Mouse (Mus musculus) kidney, adult 11 months (tissue): ENCODE measurements around the gene Cstad.

Source experiments
- DNase-seq: peaks from one replicate; pipeline ENCODE4 v3.0.0; 2022

The Cstad gene

DNA sequence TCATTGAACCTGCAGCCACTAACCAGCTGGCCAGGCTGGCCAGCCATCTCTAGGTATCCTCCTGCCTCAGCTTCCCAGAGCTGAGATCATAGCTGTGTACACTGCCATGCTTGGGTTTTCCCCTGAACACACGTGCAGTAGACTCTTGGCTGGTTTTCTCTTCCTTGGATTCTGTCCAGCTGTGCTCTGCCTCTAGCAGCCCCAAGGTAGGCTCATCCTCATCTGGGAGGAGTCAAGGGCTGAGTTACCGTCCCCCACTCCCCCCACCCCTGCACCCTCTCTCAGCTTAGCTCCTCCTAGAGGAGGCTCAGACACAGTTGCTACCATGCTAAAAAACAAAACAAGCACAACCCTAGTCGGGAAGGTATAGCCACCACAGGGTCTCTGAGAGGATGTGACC lies 4.8 kb downstream of the Cstad start:
- DNase-seq = peak; percentile 5

DNA sequence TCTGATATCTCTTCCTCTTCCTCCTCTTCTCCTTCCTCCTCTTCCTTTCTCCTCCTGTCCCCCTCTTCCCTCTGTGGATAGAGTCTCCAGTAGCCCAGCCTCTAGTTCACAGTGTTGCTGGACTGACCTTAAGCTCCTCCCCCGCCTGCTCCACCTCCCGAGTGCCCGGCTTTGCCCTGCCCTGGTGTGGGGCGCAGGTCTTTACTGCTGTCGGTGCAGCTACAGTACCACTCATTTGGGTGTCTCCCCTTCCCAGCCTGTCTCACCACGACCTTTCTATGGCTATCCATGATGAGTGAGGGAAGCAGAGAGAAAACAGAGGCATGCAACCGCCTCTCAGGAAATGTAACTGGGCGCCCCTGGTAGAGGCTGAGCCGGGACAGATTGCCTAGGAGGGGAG lies 5.5 kb downstream of the Cstad start:
- peak; percentile 65 for DNase-seq

DNA sequence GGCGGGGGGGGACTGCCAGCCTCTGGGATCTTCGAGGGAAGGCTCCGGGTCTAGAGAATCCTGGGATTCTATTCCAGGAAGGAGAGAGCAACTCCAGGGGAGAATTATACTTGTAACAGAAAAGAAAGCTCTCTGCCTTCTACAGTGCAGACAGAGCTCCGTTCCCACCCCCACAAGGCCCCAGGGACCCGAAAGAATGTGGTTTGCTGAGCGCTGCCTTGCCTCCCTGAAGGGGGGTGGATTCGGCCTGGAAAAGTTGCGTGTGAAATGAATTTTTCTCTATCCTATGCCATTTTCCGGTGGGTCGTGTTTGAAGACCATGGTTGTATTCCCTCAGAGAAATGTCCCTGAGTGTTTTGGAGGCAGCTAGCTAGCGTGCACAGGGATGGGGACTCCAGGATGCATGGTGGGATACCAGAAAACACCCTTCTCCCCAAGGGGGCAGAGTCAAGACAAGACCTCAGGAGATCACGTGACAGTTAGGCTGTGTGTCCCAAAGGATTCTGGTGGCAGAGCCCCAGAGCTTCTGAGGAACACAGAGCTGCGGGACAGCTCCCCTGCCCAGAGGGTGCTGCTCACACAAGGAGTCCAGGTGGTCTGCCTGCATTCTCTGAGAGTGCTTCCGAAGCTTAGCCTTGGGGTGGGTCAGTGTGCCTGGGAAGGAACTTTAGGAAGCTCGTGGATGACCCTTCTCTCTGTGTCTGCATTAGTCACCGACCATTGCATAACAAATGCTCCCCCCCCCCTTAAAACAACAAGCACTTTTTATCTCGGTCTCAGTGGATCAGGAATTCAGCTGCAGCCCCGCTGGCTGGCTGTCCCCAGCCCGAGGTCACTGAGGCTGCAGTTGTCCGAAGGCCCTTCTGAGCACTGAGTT lies 6.4 kb downstream of the Cstad start:
- peak; percentile 50 for DNase-seq

DNA sequence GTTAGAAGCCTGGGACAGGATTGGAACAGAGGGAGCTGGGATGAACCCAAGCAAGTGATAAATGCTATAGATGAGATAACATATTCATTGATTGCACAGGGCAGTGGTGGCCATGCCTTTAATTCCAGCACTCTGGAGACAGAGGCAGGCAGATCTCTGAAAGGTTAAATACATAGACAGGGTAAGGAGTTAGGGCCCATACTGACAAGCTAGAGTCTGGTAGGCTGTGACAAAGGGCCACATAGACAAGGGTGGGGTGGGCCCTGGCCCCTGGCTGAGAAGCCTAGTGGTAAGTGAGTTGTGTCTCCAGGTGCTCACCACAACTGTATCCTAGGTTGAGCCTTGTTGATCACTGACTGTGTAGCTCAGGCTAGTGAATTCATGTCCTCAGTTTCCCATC lies 7.6 kb downstream of the Cstad start:
- peak; percentile 2 for DNase-seq

DNA sequence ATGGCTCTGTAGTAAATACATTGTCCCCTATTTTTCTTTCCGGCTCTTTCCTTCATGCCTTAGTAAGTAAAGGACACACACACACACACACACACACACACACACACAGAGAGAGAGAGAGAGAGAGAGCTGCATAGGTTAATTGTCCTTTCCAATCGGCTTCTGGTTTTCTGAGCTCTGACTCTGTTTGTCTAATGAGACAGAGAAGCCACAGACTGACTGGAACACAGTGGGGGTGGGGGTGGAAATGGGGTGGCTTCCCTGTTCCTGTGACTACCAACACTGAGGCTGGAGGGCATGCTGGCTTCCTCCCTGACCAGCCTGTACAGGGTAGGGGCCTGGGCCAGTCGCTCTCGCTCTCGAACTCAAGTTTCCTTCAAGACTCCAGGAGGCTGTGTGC lies 8.9 kb downstream of the Cstad start:
- DNase-seq = no peak

DNA sequence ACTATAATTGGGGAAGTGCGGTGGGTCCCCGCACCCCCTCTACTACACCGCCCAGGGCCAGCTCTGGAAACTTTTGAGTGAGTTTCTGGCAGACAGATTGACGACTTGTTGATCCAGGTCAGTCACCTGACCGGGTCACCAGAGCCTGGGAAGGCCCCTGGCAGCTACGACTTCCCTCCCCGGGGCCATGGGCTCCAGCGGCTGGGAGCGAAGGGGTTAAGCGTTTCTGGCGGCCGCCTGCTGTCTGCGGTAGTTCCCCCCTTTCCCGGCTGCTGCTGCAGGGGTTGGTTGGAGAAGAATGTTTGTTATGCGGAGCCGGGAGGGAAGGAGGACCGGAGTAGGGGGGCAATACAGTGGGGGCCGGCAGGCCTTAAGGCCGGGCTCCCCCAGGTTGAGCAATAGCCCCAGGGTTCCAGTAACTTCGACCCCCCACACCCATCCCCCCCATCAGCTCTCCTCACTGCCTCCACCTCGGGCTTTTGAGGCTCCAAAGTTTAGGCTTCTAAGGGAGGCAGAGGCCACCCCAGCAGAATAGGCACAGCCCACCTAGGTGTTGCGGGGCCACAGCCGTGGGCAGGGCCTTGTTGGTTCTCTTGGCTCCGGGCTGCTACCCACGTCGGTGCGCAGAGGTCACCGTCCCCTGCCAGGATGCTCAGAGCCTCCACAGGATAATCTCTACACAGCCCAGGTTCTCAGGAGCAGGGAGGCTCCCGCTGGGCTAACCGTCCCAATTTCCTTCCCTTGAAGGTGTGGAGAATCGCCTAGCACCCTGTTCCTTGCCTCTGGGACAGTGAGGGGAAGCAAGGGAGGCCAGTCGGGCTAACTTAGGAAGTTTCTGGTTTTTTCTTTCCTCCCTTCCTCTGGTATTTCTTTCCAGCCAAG lies 10.3 kb downstream of the Cstad start:
- no peak for DNase-seq

DNA sequence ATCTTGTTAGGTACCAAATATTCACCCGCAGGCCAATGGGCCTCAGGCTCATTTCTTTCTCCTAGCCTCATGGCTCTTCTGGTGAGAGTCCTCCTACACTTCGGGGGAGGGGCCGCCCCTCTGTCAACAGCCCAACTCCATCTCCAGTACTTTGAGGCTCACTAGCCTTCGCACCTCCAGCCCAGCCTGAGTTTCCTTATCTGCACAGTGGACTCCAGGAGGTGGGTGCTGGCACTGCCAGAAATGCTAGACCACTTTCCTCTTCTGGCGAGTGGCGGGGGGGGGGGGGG lies 10.9 kb downstream of the Cstad start:
- DNase-seq = no peak

DNA sequence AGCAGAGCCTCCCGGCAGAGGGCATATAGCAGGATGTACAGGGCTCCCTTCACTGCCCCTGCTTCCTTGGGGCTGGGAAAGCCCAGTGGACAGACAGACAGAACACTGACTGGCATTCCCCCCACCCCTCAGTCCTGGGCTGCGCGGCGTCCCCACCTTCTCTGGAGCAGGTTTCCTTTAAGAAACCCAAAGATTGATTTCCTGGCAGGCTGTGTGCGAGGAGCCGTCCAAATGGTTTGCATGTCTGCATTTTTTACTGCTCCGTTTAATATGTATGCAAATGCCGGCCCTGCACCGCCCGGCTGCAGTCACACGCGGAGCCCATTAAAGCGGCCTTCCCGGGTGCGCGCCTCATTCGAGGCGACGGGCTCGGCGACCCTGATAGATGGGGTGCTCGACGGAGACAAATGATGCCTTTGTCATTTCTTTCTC lies 11.8 kb downstream of the Cstad start:
- DNase-seq = peak; percentile 57

DNA sequence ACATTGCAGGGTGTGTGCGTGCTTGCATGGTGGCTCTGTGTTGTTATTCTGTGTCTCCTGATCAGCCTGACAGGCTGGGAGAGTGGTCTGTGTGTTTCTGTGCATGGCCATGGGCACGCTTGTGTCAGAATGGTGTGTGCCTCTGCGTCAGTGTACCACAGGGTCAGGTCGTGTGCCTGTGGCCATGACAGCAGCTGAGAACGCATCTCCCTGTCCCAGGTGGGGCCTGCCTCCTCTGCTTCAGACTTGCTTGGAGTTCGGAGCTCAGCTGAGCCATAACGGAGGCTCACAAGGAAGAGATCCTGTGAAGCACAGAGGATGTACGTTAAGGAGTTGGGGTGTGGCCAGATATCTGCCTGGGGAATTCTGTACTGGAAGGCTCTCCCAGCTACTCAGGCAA lies 13.1 kb downstream of the Cstad start:
- DNase-seq = no peak

DNA sequence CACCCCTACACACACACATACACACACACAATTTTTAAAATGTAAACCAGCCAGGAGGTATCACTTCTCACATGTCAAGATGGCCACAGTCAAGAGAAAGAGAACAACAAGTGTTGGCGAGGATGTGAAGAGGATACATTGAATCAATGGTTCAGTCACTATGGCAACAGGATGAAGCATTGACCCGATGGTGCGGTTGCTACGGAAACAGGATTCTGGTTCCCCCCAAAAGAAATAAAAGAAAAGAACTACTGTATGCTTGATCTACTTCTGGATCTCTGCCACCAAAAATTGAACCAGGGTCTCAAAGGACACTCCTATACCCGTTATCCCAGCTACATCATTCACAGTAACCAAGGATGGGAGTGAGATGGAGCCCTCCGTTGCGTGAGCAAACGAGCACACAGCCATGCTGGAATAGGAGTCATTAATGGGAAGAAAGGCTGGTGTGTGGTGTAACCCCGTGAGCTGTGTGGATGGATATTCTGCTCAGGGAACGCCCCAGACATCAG lies 13.9 kb downstream of the Cstad start:
- no peak for DNase-seq

DNA sequence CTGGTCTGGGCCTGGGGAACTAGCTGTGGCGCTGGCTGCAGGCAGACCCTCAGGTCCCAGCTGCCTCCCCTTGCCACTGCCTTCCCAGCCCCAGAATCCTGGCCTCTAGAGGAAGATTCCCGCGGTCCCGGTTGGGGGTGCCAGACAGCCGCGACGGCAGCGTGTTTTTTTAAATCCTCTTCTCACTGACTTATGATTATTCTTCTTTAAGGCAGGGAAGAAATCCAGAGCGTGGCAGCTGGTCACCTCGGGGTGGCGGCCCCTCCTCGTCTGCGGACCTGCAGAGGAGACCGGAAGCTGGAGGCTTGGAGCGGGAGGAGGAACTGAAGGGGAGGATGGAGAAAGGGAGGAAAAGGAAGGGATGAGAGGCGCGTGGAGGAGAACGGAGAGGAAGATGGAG lies 18.7 kb downstream of the Cstad start:
- DNase-seq = peak; percentile 68

DNA sequence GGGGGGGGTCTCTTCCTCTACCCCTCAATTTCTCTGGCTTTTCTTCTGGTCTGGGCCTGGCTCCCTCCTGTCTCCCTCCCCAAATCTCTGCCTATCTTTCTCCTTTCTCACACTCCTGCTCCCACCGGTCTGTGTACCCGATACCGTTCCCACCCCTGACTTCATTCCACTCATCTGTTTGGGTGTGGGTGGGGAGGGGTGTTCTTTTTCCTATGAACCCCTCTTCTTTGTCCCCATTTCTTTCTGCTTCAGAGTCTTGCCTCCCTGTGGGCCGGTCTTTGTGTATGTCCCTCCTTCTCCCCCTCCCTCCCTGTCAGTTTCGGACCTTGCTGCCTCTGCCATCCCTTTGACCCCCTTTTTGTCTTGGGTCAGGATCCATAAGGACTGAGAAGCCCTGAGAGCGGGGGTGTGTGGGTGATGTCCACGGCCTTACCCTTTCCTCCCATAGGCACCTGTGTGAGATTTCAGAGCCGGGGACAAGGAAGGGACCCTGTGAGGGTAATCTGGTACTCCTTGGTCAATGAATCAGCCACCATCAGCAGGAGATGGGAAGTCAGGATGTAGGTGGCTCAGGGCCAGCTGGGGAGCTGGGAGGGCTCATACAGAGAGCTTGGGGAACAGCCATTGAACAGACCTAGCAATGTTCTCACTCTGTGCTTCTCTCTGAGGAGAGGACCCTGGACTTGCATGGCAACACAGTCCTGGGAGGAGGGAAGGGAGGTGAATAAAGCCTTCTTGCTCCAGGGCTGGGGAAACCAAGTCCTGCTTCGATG lies 19.5 kb downstream of the Cstad start:
- no peak for DNase-seq

DNA sequence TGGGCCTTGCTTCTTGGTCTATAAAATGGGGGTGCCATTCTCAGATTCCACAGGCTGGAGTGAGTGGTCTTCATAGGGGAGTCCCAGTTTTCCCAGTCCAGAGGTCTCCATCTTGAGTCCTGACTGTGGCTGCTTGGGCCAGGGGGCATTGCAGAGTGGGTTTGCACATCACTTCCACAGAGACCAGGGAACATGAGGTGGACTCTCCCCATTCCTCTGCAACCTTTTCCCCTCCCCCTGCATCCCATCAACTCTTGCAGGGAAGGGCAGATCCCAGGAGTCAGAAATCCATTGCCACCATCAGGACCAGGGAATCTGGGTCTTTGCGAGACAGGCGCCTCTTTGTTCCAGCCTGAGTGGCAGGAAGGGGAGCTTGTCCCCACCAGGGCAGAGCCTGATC lies 21.0 kb downstream of the Cstad start:
- DNase-seq = no peak

DNA sequence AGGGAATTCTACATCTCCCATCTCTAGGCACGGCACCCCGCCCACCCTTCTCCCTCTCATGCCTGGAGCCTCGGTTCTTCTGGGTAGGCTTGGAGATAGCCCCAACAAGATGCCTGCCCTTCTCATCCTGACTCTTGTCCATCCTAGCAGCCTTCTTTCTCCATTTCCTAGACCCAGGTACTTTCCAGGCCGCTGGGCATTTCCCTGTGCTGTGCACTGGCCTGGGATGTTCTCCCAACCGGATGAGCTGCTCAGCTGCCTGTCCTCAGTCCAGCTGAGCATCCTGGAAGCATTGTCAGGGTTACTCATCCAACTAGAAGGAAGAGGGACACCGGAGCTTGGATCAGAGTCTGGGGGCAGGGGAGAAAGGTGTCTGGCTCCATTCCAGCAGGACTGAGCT lies 21.6 kb downstream of the Cstad start:
- no peak for DNase-seq

DNA sequence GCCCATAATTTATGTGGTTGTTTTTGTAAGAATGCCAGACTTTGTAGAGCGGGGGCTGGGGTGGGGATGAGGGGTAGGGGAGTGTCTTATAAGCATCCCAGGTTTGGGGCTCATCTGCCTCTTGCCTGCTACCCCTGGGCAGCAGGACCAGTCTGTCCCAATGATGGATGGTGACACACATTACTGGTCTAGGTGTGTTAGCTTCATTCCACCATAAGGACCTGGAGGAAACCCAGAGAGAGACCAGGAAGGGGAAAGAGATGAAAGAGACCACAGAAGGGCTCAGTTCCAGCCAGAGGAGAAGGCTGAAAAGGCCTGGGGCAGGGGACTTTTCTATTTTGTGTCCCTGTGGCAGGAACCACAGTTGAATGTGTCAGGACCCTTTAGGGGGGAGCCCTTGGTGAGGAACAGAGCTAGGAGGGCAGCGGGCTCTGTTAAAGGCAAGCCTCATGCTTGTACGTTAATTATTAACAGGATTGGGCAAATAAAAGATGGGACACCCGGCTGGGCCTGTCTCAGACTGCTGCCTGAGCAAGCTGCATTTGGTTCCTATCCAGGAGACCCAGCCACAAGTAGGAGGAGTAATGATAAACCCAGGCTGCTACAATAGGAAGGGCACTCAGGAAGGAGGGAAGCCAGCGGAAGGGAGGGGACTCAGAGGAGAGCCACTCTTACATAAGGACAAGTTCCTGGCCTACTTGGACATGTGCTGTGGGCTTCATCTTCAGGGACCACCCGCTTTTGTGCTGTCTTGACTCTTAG lies 23.8 kb downstream of the Cstad start:
- DNase-seq = peak; percentile 93

DNA sequence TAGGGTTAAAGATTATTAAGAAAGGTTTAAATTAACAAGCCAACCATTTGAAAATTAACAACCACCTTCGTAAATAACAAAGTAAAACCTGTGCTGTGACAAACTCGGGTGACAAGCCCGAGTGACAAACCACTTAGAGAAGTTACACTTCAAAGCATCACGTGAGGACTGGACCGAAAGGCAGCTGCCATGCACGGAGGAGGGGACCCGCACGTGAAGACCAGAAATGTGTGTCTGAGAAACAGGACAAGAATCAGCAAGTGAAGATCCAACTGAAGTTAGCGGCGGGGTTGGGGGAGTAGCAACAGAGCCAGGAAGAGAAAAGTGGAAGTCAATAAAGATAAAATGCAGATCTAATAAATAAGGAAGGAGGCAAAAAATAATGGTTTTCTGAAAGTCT lies 29.0 kb downstream of the Cstad start:
- no peak for DNase-seq

DNA sequence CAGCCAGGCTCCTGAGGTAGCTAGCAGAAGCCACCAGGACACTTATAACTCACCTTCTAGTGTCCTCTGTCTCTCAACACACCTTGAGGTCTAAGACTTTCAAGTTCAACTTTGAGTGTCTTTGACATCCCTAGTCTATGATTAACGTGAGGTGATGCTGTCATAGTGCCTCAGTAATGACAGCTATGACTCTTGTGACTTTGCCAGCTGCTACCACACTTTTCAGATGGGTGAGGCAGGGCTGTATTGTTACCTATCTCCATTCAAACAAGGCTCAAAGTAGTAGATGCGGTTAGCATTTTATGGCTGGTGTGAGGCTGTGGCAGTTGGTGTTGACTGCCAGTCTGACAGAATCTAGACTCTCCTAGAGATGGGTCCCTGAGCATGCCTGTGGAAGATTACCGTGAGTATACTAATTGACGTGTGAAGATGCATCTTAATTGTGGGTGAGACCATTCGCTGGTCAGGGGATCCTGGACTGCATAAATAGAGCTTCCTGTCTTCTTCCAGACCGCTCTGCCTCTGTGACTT lies 30.5 kb downstream of the Cstad start:
- DNase-seq = no peak

DNA sequence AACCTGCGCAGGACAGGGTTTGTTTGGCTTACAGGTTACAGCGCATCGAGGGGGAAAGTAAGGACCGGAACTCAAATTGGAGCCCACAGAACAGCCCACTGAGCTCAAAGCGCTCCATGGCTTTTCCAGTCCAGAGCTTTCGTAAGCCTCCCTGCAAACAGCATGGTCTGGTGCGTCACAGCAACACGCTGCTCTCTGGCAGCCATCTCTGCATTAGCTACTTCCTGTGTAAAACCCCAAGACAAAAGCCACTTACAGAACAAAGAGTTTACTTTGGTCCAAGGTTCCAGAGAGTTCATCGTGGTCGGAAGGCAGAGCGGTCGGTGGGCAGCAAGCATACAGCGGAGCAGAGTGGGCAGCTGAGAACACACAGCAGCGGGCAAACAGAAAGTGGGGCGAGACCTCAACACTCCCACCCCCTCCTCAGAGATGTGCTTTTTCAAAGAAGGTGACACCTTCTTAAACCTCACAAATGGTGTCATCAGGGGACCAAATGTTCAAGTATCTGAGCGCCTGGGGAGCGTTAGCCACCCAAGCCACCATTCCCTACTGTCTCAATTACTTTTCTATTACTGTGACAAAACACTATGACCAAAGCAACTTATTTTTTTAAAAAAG lies 31.3 kb downstream of the Cstad start:
- no peak for DNase-seq

DNA sequence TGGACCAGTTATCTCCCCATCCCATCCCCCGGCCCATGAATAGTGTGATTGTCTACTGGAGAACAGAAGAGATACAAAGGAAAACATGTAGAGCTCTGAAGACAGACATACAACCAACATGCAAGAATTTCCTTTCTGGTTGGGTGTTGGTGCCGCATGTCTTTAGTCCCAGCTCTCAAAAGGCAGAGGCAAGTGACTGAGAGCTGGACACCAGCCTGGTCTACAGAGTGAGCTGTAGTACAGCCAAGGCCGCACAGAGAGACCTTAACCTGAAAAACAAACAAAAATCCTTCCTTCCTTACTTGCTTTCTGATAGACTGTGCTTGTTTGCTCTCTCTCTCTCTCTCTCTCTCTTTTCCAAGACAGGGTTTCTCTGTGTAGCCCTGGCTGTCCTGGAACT lies 32.5 kb downstream of the Cstad start:
- no peak for DNase-seq

DNA sequence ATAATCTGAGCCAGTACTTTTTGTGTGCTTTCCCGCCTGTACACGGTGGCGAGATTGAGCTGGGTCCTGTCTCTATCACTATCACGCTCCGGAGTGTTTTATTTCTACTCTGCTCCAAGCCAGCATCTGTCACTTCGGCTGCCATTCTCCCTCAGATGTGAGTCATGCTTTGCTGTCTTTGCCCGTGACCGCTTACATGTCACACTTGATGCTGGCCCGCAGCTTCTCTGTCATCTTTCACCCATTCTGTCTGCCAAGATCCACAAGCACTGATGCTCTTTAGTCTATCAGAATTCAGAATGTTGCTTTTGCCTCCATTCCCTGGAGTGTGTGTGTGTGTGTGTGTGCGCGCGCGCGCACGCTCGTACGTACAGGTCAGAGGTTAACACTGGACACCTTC lies 33.5 kb downstream of the Cstad start:
- no peak for DNase-seq

DNA sequence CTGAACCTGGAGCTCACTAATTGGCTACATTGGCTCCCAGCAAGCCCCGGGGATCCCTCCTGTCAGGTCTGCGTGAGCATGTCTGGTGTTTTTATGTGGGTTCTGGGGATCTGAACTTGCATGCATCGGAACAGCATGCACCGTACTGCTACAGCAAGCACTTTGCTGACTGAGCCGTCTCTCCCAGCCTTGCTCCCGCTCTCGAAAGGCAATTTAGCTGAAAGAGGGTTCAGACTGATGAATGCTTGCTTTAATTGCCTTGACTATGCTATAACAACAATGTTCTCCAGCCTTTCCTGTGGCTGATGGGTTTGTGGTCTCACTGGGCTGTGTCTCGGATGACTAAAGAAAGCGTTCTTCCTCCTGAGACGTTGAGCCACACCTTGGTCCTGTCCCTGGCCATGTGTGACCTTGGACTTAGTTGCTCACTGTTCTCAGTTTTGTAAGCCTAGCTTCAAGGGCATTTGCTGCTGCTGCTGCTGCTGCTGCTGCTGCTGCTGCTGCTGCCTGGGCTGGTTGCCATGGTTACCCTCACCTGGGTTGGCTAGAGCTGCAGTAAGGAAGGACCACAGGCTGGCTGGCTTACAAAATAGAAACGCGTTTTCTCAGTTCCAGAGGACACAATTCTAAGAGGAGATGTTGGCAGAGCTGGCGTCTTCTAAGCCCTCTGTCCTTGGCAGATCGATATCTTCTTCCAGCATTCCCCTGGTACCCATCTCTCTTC lies 34.4 kb downstream of the Cstad start:
- DNase-seq = no peak
